Mouse (Mus musculus): ENCODE measurements around the gene Trarg1. TPM values are rescaled to one million over a fixed set of nuclear protein-coding genes. Genes with fewer than 3 reads are reported as not detected.
A peak's percentile ranks its signal among the peaks of the same experiment; 100 is the strongest.

Trarg1 gene
- total RNA-seq, 2 experiments from 2014 or later, result 46.5 to 59.3 TPM

- DNase-seq, result no peak
These were observed 6.8 kb upstream of the Trarg1 start for GRCm38 (mm10) chr11:76672561-76673384.

GRCm38 (mm10) chr11:76674199-76674598 is 5.4 kb upstream of the Trarg1 start:
- DNase-seq, result no peak

- no peak for DNase-seq
These were observed 4.9 kb upstream of the Trarg1 start for GRCm38 (mm10) chr11:76674704-76675103.

- no peak for DNase-seq
These were observed 6.0 kb downstream of the Trarg1 start for GRCm38 (mm10) chr11:76685604-76686003.

GRCm38 (mm10) chr11:76692096-76692495 is 12.5 kb downstream of the Trarg1 start:
- DNase-seq, result no peak

GRCm38 (mm10) chr11:76695810-76696209 is 16.2 kb downstream of the Trarg1 start:
- DNase-seq, result no peak

GRCm38 (mm10) chr11:76699626-76700025 is 20.0 kb downstream of the Trarg1 start:
- no peak for DNase-seq

- peak in 1 of 2 experiments; percentile 17 for DNase-seq
These were observed 28.0 kb downstream of the Trarg1 start for GRCm38 (mm10) chr11:76707656-76708055.

GRCm38 (mm10) chr11:76708066-76708465 is 28.5 kb downstream of the Trarg1 start:
- DNase-seq, result peak in 1 of 2 experiments; percentile 46

- DNase-seq, result peak in 1 of 2 experiments; percentile 26
These were observed 29.3 kb downstream of the Trarg1 start for GRCm38 (mm10) chr11:76708881-76709280.

- peak; percentile 72 to 81 for DNase-seq
These were observed 30.2 kb downstream of the Trarg1 start for GRCm38 (mm10) chr11:76709625-76710452.

GRCm38 (mm10) chr11:76717000-76717399 is 37.4 kb downstream of the Trarg1 start:
- no peak for DNase-seq

- no peak for DNase-seq
These were observed 44.3 kb downstream of the Trarg1 start for GRCm38 (mm10) chr11:76723911-76724310.

- no peak for DNase-seq
These were observed 48.5 kb downstream of the Trarg1 start for GRCm38 (mm10) chr11:76728093-76728492.

- no peak for DNase-seq
These were observed 51.0 kb downstream of the Trarg1 start for GRCm38 (mm10) chr11:76730650-76731049.

GRCm38 (mm10) chr11:76734560-76734959 is 55.0 kb downstream of the Trarg1 start:
- DNase-seq, result no peak

GRCm38 (mm10) chr11:76735753-76736324 is 56.2 kb downstream of the Trarg1 start:
- no peak for DNase-seq

- peak; percentile 17 to 53 for DNase-seq
These were observed 59.5 kb downstream of the Trarg1 start for GRCm38 (mm10) chr11:76739125-76739524.

GRCm38 (mm10) chr11:76742511-76742910 is 62.9 kb downstream of the Trarg1 start:
- DNase-seq, result no peak

GRCm38 (mm10) chr11:76744550-76744949 is 64.9 kb downstream of the Trarg1 start:
- peak; percentile 48 to 59 for DNase-seq

- DNase-seq, result no peak
These were observed 66.3 kb downstream of the Trarg1 start for GRCm38 (mm10) chr11:76745921-76746320.

All from adrenal gland, postnatal 36 days (tissue).